Mouse (Mus musculus) left cerebral cortex, postnatal 36 days (tissue): ENCODE measurements at regions not wholly inside any gene's neighbourhood (a gene's known extent, or its start where the extent isn't known, plus 50 kb on each side); places are given as distances from the start of the nearest gene placed in this dataset.

ENCODE experiments used
- DNase-seq, 2 experiments: peaks; one replicate each; pipeline ENCODE4 v3.0.0; 2021 to 2022; ENCODE audit warnings: low spot score in 2 of 2, mixed read lengths in 1 of 2
- intact Hi-C: fragments of 180-260 bp; cut with DNase I; formaldehyde crosslinking; loops from one replicate; pipeline ENCODE4 v1.15.1; 2025

GRCm38 (mm10) chr3:13336152-13336551 is 1144.3 kb upstream of the Slc7a12 start:
- intact Hi-C loops: no loop called here
- no peak for DNase-seq

- DNase-seq: no peak
- intact Hi-C loops: loop anchor here (1.0 kb wide), 1 partner anchor 10 kb away; no protein-coding TSS in a partner anchor
Measured at GRCm38 (mm10) chr3:13386148-13386547, 1094.3 kb upstream of the Slc7a12 start.
